Mouse (Mus musculus) right cerebral cortex, postnatal 14 days (tissue): ENCODE measurements around the gene Nrd1.

Source experiments
- DNase-seq: peaks from one replicate; pipeline ENCODE4 v3.0.0; 2022

Gene Nrd1

DNA sequence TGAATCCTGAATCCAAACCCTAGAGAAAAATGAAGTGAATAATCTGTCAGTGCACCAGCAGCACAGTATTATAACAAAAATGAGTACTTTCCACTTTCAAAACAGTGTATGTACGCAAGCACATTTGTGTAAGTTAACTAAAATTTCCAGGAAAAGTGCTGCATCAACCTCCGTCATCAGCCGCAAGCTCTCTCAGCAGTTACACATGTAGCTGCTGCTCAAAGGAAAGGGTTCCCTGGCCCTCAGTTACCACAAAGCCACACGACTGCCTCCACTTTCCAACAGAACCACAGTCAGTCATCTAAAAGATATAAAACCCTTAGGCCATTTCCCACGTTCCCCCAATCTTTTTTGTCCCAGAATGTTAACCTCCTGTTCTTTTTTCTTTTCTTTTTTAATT is 102.1 kb downstream of the Nrd1 start:
- DNase-seq = no peak

DNA sequence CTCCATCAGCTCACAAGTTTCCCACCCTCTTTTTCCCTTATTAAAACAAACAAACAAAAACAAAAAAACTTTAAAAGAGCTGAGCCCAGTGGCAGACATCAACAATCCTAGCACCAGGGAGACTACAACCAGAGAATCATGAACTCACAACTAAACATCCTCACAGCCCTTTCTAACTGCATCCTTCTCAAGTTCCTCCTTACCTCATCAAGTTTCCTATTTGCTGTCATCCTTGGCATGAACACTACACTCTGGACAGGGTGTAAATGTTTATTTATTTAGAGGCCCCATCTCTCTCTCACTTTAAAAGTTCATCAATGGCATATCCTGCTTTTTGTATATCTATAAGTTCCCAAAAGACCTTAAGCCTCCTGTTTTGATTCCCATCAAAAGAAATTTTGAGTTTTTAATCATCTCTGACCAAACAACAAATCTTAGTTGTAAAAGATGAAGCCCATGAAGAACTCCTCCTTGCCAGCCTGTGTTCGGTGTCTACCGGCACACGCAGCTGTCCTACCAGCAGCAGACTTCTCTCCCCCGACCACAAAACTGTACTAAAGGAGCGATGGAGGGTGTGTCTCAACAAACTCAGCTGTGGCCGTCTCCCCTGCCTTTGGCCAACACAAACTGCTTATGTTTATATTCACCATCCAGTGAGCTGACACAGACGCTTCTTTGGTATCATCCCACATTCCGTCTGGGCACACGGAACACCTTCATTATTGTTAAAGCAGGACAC is 102.9 kb downstream of the Nrd1 start:
- DNase-seq = no peak

DNA sequence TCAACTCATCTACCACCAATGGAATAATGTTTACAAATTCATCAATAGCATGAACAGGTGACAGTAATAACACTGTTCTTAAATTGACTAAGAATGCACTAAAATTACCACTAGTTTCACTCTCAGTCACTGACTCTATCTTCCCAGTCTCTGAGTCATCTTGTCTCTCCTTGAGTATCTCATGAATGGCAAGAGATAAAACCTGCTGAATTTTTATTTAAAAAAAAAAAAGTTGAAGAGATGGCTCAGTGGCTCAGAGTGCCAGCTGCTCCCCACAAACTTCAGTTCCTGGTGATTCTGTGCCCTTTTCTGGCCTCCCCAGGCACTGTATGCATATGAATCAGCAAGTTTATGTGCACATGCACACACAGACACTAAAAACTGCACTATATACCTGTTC is 104.8 kb downstream of the Nrd1 start:
- DNase-seq = no peak

DNA sequence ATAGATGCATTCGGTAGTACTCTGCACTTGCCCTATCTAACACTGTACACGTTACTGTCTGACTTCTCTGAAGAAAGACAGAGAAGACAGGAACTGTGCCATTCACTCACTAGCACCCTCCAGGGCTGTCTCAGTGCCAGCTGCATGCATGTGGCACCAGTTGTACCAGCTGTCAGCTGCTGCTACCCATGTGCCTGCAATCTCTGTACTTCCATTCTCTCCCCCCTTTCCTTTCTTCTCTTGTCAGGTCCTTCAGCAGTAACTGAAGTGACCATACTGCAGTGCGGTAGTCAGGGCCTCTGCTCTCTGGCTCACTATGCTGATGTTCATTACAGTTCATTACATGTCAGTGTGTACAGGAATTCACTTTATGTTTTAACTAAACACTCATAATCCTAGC is 105.6 kb downstream of the Nrd1 start:
- DNase-seq = no peak

DNA sequence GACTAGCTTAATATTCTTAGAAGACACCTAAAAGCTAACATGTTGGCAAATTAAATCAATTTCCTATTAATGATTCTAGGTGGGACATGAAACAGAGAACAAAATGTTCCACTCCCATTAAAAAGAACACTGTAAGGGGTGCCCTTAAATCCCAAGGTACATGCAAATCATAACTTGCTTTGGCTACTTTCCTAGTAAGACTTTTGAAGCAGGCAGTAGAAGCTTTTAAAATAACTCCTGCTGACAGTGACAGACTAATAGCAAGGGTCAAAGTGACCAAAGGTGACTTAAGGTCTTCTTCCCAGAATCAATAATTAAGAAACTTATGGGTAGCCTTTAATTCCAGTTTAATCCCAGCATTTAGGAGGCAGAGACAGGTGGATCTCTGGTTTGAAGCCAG is 106.1 kb downstream of the Nrd1 start:
- DNase-seq = no peak

DNA sequence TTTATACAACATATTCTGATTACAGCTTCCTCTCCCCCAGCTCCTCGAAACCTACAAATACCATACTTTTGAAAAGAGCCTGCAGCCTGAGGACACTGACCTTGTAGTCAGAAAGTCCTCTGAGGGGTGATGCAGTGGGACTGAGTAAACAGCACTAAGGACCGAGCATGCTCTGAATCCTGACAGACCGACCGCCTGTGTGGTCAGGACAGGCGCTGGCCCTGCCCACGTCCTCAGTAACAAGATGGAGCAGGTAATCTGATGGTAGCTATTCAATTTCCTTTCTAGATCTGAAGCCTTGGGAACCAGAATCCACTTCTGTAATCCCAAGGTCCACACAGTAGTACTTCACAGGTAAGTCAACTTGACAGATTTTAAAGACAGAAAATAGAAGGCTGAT is 108.6 kb downstream of the Nrd1 start:
- no peak for DNase-seq

DNA sequence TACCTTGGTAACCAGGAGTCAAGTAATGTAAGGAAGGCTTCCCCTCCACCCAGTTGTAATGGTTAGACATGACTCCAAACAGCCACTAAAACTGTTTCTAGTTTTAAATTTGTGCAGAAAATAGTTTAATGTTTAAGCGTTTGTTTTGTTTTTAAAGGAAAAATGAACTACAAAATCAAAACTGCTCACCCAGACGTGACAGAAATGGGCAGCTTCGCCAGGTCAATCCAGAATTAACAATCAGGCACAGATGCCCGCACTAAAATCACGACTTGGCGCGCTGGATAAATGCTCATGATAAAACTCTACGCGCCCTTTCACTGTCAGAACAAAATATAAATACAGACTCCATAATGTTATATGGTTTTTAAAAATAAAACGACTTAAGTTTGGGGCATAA is 109.2 kb downstream of the Nrd1 start:
- DNase-seq = no peak

DNA sequence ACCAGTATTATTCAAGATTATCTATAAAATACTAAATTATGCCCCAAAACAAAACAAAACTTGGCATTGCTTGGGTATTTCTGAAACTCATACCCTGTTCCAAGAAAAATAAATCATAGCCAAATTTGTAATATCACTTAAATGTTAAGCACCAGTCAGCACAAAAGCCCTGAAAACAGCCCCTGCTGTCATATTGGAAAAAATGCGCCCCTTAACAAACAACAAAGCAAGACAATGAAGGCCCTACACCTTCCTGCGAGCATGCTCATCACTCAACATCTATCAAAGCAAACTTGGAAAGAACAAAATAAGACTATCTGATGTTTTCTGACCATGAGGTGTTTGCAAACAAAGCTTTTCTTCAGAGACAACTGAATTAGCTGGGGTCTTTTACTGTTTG is 110.5 kb downstream of the Nrd1 start:
- DNase-seq = no peak
